ENCODE assay signal across 8 mouse cellular contexts in genomic region chr5:44227462-44227840, GRCm38 (mm10). TPM values are rescaled to one million over a fixed set of nuclear protein-coding genes. Genes with fewer than 3 reads are reported as not detected.
A peak's percentile ranks its signal among the peaks of the same experiment; 100 is the strongest.
DNase-seq lines count a peak whose midpoint lies in the region; ATAC-seq and TF ChIP-seq lines count a peak whose summit lies in the region.

No protein-coding gene starts in this region.

- H3K4me1 ChIP-seq in heart, embryonic 11.5 days (ENCODE audit: control insufficient read depth, insufficient read depth, low read length) = peaks cover 14% of the 10 kb centered on the region
- peaks cover 9 to 47% of the 10 kb centered on the region in 2 experiments; a peak in 3 of 4 replicates for H3K4me1 ChIP-seq in CH12.LX (ENCODE audit: control insufficient read depth in 1 of 2, insufficient read depth in 2 of 2)
- peaks cover 21% of the 10 kb centered on the region for H3K4me1 ChIP-seq in forebrain, embryonic 16.5 days (replicated peaks; ENCODE audit: control insufficient read depth, insufficient read depth, low read length)
- H3K4me1 ChIP-seq in liver, embryonic 16.5 days (ENCODE audit: control insufficient read depth, low read depth, low read length) = peaks cover 29% of the 10 kb centered on the region

- in situ Hi-C loops in CH12.LX (cut with MboI; ENCODE audit: low pct_ligation_motif_present, low pct_unique_long_range_greater_than_20kb, low sequenced_read_pairs) = loop anchor here (25.0 kb wide), 1 partner anchor 340 kb away; no protein-coding TSS in a partner anchor

- H3K9ac ChIP-seq in heart, embryonic 11.5 days (ENCODE audit: low read depth, low read length) = peak overlapping the region; percentile 73
- H3K9ac ChIP-seq in CH12.LX (ENCODE audit: insufficient read depth, low read depth) = peak overlapping the region; percentile 94
- peak overlapping the region; percentile 93 for H3K9ac ChIP-seq in forebrain, embryonic 16.5 days (replicated peaks; ENCODE audit: low read depth, low read length)
- H3K9ac ChIP-seq in liver, embryonic 16.5 days (ENCODE audit: low read depth, low read length) = peak overlapping the region; percentile 98

- H3K27me3 ChIP-seq in heart, embryonic 11.5 days (ENCODE audit: control insufficient read depth, insufficient read depth, low read length) = no peaks in the 10 kb centered on the region
- H3K27me3 ChIP-seq in CH12.LX (replicated peaks) = no peaks in the 10 kb centered on the region
- H3K27me3 ChIP-seq in forebrain, embryonic 16.5 days (replicated peaks; ENCODE audit: control insufficient read depth, insufficient read depth, low read length) = no peaks in the 10 kb centered on the region
- no peaks in the 10 kb centered on the region for H3K27me3 ChIP-seq in liver, embryonic 16.5 days (ENCODE audit: control insufficient read depth, insufficient read depth, low read depth, low read length)

- TF ChIP-seq EP300 in CH12.LX (IDR thresholded peaks at IDR 0.05; ENCODE audit: low read length) = no peak

- TF ChIP-seq POLR2A in CH12.LX (IDR thresholded peaks at IDR 0.05; ENCODE audit: low read depth, low read length) = no peak

- DNase-seq in heart, adult 11 months = no peak
- DNase-seq in CH12.LX (ENCODE audit: extremely low read depth) = no peak
- DNase-seq in ovary, postnatal 14 days (ENCODE audit: low spot score) = no peak
- no peak for DNase-seq in layer of hippocampus, adult 9-10 months (ENCODE audit: low spot score)
- DNase-seq in T-cell, adult 2 months (ENCODE audit: low spot score) = no peak

- TF ChIP-seq CTCF in CH12.LX (conservative IDR thresholded peaks at IDR 0.05 in 1 of 2, IDR thresholded peaks at IDR 0.05 in 1 of 2; ENCODE audit: low read depth in 2 of 2, low read length in 2 of 2) = no peak

- peak overlapping the region; percentile 85 for H3K4me2 ChIP-seq in heart, embryonic 11.5 days
- peak overlapping the region; percentile 70; the same call in 1 of the 2 replicates for H3K4me2 ChIP-seq in CH12.LX (ENCODE audit: insufficient read depth, low read depth, poor library complexity, severe bottlenecking)
- H3K4me2 ChIP-seq in forebrain, embryonic 16.5 days (ENCODE audit: low read length) = peak overlapping the region; percentile 80
- peak overlapping the region; percentile 85 for H3K4me2 ChIP-seq in liver, embryonic 16.5 days (ENCODE audit: low read depth, low read length)

- dilution Hi-C loops in CH12.LX (cut with MboI; ENCODE audit: extremely low pct_ligation_motif_present, extremely low pct_unique_long_range_greater_than_20kb, low sequenced_read_pairs) = no loop called here

- no peak for ATAC-seq in heart, embryonic 11.5 days (replicated peaks; ENCODE audit: insufficient number of reproducible peaks, low FRiP score, low TSS enrichment)
- no peak for ATAC-seq in forebrain, embryonic 16.5 days
- ATAC-seq in liver, embryonic 16.5 days (ENCODE audit: low read depth) = no peak

- no peaks in the 10 kb centered on the region for H3K9me3 ChIP-seq in heart, embryonic 11.5 days (replicated peaks; ENCODE audit: control insufficient read depth, low read length)
- no peaks in the 10 kb centered on the region for H3K9me3 ChIP-seq in CH12.LX (replicated peaks; ENCODE audit: low read length)
- H3K9me3 ChIP-seq in forebrain, embryonic 16.5 days (ENCODE audit: control insufficient read depth, low read length) = no peaks in the 10 kb centered on the region
- H3K9me3 ChIP-seq in liver, embryonic 16.5 days (replicated peaks; ENCODE audit: control insufficient read depth, low read length) = no peaks in the 10 kb centered on the region

- 7% methylated on average over 6 of the region's 6 CpGs for WGBS in heart, embryonic 11.5 days (ENCODE audit: insufficient replicate concordance)
- 9% methylated on average over 6 of the region's 6 CpGs for WGBS in forebrain, embryonic 16.5 days
- under 1% methylated on average over 6 of the region's 6 CpGs for WGBS in liver, embryonic 16.5 days (ENCODE audit: insufficient replicate concordance)

- H3K27ac ChIP-seq in heart, embryonic 11.5 days (ENCODE audit: low read depth, low read length) = peak overlapping the region; percentile 87
- H3K27ac ChIP-seq in CH12.LX (ENCODE audit: insufficient read depth, low read depth) = peak overlapping the region; percentile 56; the same call in 1 of the 2 replicates
- H3K27ac ChIP-seq in forebrain, embryonic 16.5 days (ENCODE audit: low read length) = no peak overlapping the region; the same call in 1 of the 2 replicates
- H3K27ac ChIP-seq in liver, embryonic 16.5 days (ENCODE audit: low read length) = peak overlapping the region; percentile 82

- H3K36me3 ChIP-seq in heart, embryonic 11.5 days (ENCODE audit: control insufficient read depth, insufficient read depth, low read length) = no peaks in the 10 kb centered on the region
- peaks cover 0 to 10% of the 10 kb centered on the region in 2 experiments for H3K36me3 ChIP-seq in CH12.LX (replicated peaks in 1 of 2; ENCODE audit: control insufficient read depth in 1 of 2, insufficient read depth in 1 of 2, low read length in 1 of 2)
- no peaks in the 10 kb centered on the region for H3K36me3 ChIP-seq in forebrain, embryonic 16.5 days (ENCODE audit: control insufficient read depth, insufficient read depth)
- no peaks in the 10 kb centered on the region for H3K36me3 ChIP-seq in liver, embryonic 16.5 days (ENCODE audit: control insufficient read depth, insufficient read depth)

- no peak for TF ChIP-seq RAD21 in CH12.LX (IDR thresholded peaks at IDR 0.05; ENCODE audit: low read depth, low read length)

- peak overlapping the region; percentile 96 for H3K4me3 ChIP-seq in heart, embryonic 11.5 days (ENCODE audit: low read depth, low read length)
- peak overlapping the region; percentile 76 to 90 (median 85) for H3K4me3 ChIP-seq in CH12.LX (replicated peaks in 1 of 3; ENCODE audit: low read depth in 2 of 3, low read length in 2 of 3, poor library complexity in 1 of 3)
- peak overlapping the region; percentile 65 for H3K4me3 ChIP-seq in forebrain, embryonic 16.5 days (replicated peaks; ENCODE audit: low read length)
- peak overlapping the region; percentile 96 for H3K4me3 ChIP-seq in liver, embryonic 16.5 days (ENCODE audit: low read depth, low read length)

- H3K79me2 ChIP-seq in CH12.LX (replicated peaks; ENCODE audit: control insufficient read depth, extremely low read depth, insufficient read depth, poor library complexity, severe bottlenecking) = peaks cover 26% of the 10 kb centered on the region

TF ChIP-seq in CH12.LX, 34 proteins besides CTCF, POLR2A, EP300 and RAD21:
- TF ChIP-seq ZNF384 (IDR thresholded peaks at IDR 0.05; ENCODE audit: low read depth, low read length) (no peak), TCF12 (IDR thresholded peaks at IDR 0.05; ENCODE audit: low read depth, low read length) (no peak), SMC3 (IDR thresholded peaks at IDR 0.05; ENCODE audit: low read depth, low read length) (no peak), NELFE (IDR thresholded peaks at IDR 0.05; ENCODE audit: low read depth, low read length) (no peak)

RNA-seq across cellular contexts. Expression of gene Tapt1, which starts 1.0 kb away (rescaled TPM):
- 23.8 and 26.9 TPM in 2 replicates for polyA plus RNA-seq in heart, embryonic 11.5 days (2014; fragmentation: Nextera tagmentation; extraction: Ambion mirVana)
- total RNA-seq in CH12.LX (2012; rRNA removed) (15.7 and 18.1 TPM in 2 replicates), CH12.LX (2014; rRNA removed) (40.8 and 42.5 TPM in 2 replicates)
- 25.7 and 33.5 TPM in 2 replicates for polyA plus RNA-seq in CH12.LX (2012; ENCODE audit: insufficient read length, low read depth)
- 26.4 and 27.3 TPM in 2 replicates for polyA plus RNA-seq in forebrain, embryonic 16.5 days (2015; fragmentation: Nextera tagmentation; extraction: Ambion mirVana)
- 30.8 and 32.3 TPM in 2 replicates for polyA plus RNA-seq in liver, embryonic 16.5 days (2015; fragmentation: Nextera tagmentation; extraction: Ambion mirVana)
